Mouse (Mus musculus): ENCODE data around the gene Rnf126. TPM values are rescaled to one million over a fixed set of nuclear protein-coding genes. Genes with fewer than 3 reads are reported as not detected.

Rnf126 gene
- polyA plus RNA-seq, 1 experiment from 2014 or later: 74.8 TPM

DNA sequence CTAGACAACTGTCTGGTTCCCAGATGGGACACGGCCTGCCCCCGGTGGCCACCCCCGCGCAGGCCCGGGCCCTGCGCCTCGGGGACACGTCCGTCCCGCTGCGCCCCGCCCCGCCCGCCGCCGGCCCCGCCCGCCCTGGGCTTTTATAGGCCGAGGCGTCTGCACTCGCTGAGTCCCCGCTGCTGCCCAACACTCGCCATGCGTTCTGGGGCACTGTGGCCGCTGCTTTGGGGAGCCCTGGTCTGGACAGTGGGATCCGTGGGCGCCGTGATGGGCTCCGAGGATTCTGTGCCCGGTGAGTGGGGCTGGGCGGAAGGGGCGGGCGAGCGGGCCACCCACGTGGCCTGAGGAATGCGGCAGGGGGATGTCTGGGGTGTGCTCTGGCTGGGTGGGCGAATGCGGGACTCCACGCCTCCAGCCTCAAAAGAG is 10.4 kb upstream of the Rnf126 start, which contains the start of gene Fstl3:
TSS of gene Fstl3 (plus strand) at position 170 of the 429 bp plus-strand sequence.
- no peaks in the 10 kb centered on the region for H3K36me3 ChIP-seq (ENCODE audit: poor library complexity, severe bottlenecking)
- H3K27ac ChIP-seq: no peak within 1 kb of the TSS
- H3K9ac ChIP-seq: peak within 1 kb of the TSS; percentile 22; the same call in 1 of the 2 replicates
- H3K4me3 ChIP-seq: peak within 1 kb of the TSS; percentile 23; the same call in 1 of the 2 replicates
- no peak for ATAC-seq
- peak within 1 kb of the TSS; percentile 54 for H3K4me2 ChIP-seq
- H3K4me1 ChIP-seq: peaks cover 34% of the 10 kb centered on the region
- peaks cover 4% of the 10 kb centered on the region for H3K9me3 ChIP-seq (replicated peaks)
- WGBS: 2% methylated on average over 38 of the region's 39 CpGs
- peaks cover 57% of the 10 kb centered on the region for H3K27me3 ChIP-seq

DNA sequence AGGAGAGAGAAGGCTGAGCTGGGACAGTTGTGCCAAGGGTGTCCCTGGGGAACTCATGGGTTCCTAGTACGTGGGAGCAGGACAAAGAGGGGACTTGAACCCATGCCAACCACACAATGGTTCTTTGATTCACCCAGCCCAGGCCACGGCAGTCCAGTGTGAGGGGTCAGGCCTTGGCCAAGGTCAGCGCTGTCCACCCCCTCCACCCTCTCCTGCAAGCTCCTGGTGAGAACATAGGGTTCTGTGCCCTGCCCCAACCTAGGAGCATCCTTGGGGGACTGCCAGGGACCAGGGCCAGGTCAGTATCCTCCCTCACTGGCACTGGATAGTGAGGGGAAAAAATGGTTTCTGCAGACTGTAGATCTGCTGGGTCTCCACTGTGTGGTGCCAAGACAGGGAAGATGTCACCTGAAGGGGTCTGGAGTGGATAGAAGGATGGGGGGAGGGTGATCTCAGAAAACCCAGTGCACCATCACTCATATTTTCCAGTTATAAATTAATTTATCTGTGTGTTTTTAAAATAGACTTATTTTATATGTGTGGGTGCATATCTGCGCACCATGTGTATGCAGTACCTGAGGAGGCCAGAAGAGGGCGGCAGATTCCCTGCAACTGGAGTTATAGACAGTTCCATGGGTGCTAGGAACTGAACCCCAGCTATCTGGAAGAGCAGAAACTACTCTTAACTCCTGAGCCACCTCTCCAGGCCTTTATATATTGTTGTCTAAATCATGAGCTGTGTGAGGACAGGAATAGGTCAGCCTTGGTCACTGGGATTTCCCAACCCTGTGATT is 7.9 kb upstream of the Rnf126 start:
- H3K9ac ChIP-seq: no peak overlapping the region
- ATAC-seq: no peak
- H3K27ac ChIP-seq: no peak overlapping the region
- H3K4me1 ChIP-seq: peaks cover 19% of the 10 kb centered on the region
- no peaks in the 10 kb centered on the region for H3K36me3 ChIP-seq (ENCODE audit: poor library complexity, severe bottlenecking)
- no peak overlapping the region for H3K4me3 ChIP-seq
- peaks cover 46% of the 10 kb centered on the region for H3K27me3 ChIP-seq
- WGBS: 66% methylated on average over 5 of the region's 5 CpGs
- H3K9me3 ChIP-seq (replicated peaks): peaks cover 4% of the 10 kb centered on the region
- no peak overlapping the region for H3K4me2 ChIP-seq

DNA sequence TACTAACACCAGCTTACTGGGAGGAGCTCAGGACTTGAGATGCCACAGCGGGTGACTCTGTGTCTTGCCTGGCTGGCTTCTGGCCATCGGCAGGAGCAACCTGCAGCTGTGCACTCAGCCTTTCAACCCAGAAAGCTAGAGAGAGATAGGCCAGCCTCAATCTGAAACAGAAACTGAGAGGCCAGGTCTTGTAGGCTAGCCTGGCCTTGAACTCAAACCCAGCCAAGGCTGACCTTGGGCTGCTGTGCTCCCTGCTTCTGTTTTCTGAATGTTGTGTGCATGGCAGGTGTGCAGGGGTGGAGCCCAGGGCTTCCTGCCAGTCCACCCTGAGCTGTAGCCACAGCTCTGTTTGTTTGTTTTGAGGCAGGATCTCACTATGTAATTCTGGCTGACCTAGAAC is 6.5 kb upstream of the Rnf126 start:
- H3K9me3 ChIP-seq (replicated peaks): peaks cover 4% of the 10 kb centered on the region
- peaks cover 20% of the 10 kb centered on the region for H3K4me1 ChIP-seq
- no peak overlapping the region for H3K27ac ChIP-seq
- H3K27me3 ChIP-seq: peaks cover 31% of the 10 kb centered on the region
- 92% methylated on average over 2 of the region's 2 CpGs for WGBS
- H3K4me3 ChIP-seq: no peak overlapping the region
- no peak overlapping the region for H3K4me2 ChIP-seq
- no peak overlapping the region for H3K9ac ChIP-seq
- ATAC-seq: no peak
- H3K36me3 ChIP-seq (ENCODE audit: poor library complexity, severe bottlenecking): no peaks in the 10 kb centered on the region

DNA sequence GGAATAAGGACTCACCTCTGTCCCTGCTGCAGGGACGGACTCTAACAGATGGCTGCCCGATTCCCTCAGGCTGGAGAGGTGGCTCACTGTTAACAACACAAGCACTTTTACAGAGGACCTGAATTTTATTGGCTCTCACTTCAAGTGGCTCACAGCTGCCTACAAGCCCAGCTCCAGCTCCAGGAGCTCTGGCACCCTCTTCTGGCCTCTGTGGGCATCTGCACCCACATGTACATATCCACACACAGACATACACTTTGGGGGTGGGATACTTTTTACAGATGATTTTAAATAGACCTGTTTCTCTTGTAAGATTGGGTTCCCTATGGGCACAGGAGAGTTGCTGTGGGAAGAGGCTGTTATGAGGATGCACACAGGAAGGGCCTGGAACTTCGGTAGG is 5.6 kb upstream of the Rnf126 start:
- ATAC-seq: no peak

GRCm38 (mm10) chr10:79769329-79769728 is 2.6 kb upstream of the Rnf126 start:
- no peak overlapping the region for H3K4me2 ChIP-seq
- WGBS: 75% methylated on average over 4 of the region's 4 CpGs
- ATAC-seq: no peak
- H3K4me3 ChIP-seq: no peak overlapping the region
- H3K27ac ChIP-seq: no peak overlapping the region
- H3K27me3 ChIP-seq: peaks cover 6% of the 10 kb centered on the region; the same call in 1 of the 2 replicates
- H3K9me3 ChIP-seq (replicated peaks): no peaks in the 10 kb centered on the region
- H3K36me3 ChIP-seq (ENCODE audit: poor library complexity, severe bottlenecking): no peaks in the 10 kb centered on the region
- no peak overlapping the region for H3K9ac ChIP-seq
- H3K4me1 ChIP-seq: peaks cover 31% of the 10 kb centered on the region

More for the DNA sequence above, 5.6 kb upstream of the Rnf126 start:
- peaks cover 22% of the 10 kb centered on the region for H3K27me3 ChIP-seq
- H3K4me3 ChIP-seq: no peak overlapping the region
- no peak overlapping the region for H3K9ac ChIP-seq
- peaks cover 18% of the 10 kb centered on the region for H3K4me1 ChIP-seq
- H3K36me3 ChIP-seq (ENCODE audit: poor library complexity, severe bottlenecking): no peaks in the 10 kb centered on the region
- no peak overlapping the region for H3K27ac ChIP-seq
- 95% methylated on average over 3 of the region's 3 CpGs for WGBS
- peaks cover 4% of the 10 kb centered on the region for H3K9me3 ChIP-seq (replicated peaks)
- H3K4me2 ChIP-seq: no peak overlapping the region

DNA sequence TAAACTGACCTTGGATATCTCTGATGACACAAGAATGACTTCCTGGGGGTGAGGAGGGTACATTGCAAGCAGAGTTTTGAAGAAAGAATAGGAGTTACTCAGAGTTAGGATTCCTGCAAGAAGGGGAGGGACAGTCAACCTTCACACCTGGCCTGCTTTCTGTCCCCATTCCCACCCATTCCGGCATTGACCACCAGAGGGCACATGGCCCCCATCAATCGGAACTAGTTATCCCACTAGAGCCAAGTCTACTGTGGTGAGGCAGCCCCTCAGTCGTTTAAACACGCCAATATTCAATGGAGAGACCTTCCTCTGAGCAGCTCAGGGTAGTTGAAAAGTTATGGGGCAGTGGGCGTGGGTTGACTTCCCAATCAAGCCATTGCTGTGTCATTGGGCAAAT is 1.6 kb upstream of the Rnf126 start:
- no peak overlapping the region for H3K4me2 ChIP-seq
- no peak overlapping the region for H3K27ac ChIP-seq
- no peak overlapping the region for H3K9ac ChIP-seq
- peaks cover 6% of the 10 kb centered on the region; the same call in 1 of the 2 replicates for H3K27me3 ChIP-seq
- 0% methylated on average over 5 of the region's 5 CpGs for WGBS
- H3K4me1 ChIP-seq: peaks cover 40% of the 10 kb centered on the region
- H3K4me3 ChIP-seq: no peak overlapping the region
- ATAC-seq: no peak
- no peaks in the 10 kb centered on the region for H3K9me3 ChIP-seq (replicated peaks)
- H3K36me3 ChIP-seq (ENCODE audit: poor library complexity, severe bottlenecking): no peaks in the 10 kb centered on the region

GRCm38 (mm10) chr10:79767372-79768244 is 856 bp upstream of the Rnf126 start:
- peaks cover 6% of the 10 kb centered on the region; the same call in 1 of the 2 replicates for H3K27me3 ChIP-seq
- H3K4me3 ChIP-seq: peak overlapping the region; percentile 76
- H3K9me3 ChIP-seq (replicated peaks): no peaks in the 10 kb centered on the region
- WGBS: 12% methylated on average over 40 of the region's 40 CpGs
- H3K27ac ChIP-seq: peak overlapping the region; percentile 86
- H3K4me1 ChIP-seq: peaks cover 40% of the 10 kb centered on the region
- peak overlapping the region; percentile 94 for H3K9ac ChIP-seq
- H3K4me2 ChIP-seq: peak overlapping the region; percentile 94
- peak; percentile 83 for ATAC-seq
- peaks cover 2% of the 10 kb centered on the region; the same call in 1 of the 2 replicates for H3K36me3 ChIP-seq (ENCODE audit: poor library complexity, severe bottlenecking)

GRCm38 (mm10) chr10:79766001-79766507 is 698 bp downstream of the Rnf126 start:
- peaks cover 40% of the 10 kb centered on the region for H3K4me1 ChIP-seq
- peak overlapping the region; percentile 86 for H3K27ac ChIP-seq
- no peak for ATAC-seq
- peak overlapping the region; percentile 94 for H3K4me2 ChIP-seq
- 7% methylated on average over 16 of the region's 16 CpGs for WGBS
- H3K36me3 ChIP-seq (ENCODE audit: poor library complexity, severe bottlenecking): peaks cover 18% of the 10 kb centered on the region
- peak overlapping the region; percentile 76 for H3K4me3 ChIP-seq
- H3K9ac ChIP-seq: peak overlapping the region; percentile 94
- H3K27me3 ChIP-seq: peaks cover 3% of the 10 kb centered on the region; the same call in 1 of the 2 replicates
- no peaks in the 10 kb centered on the region for H3K9me3 ChIP-seq (replicated peaks)

- no peak for ATAC-seq
- H3K4me3 ChIP-seq: peak overlapping the region; percentile 76
- peak overlapping the region; percentile 94 for H3K4me2 ChIP-seq
- H3K9me3 ChIP-seq (replicated peaks): no peaks in the 10 kb centered on the region
- H3K9ac ChIP-seq: peak overlapping the region; percentile 94
- peaks cover 25% of the 10 kb centered on the region for H3K36me3 ChIP-seq (ENCODE audit: poor library complexity, severe bottlenecking)
- H3K27ac ChIP-seq: no peak overlapping the region
- H3K4me1 ChIP-seq: peaks cover 40% of the 10 kb centered on the region
- WGBS: 79% methylated on average over 2 of the region's 2 CpGs
- no peaks in the 10 kb centered on the region for H3K27me3 ChIP-seq
Measured at GRCm38 (mm10) chr10:79765228-79765745, 1.5 kb downstream of the Rnf126 start.

DNA sequence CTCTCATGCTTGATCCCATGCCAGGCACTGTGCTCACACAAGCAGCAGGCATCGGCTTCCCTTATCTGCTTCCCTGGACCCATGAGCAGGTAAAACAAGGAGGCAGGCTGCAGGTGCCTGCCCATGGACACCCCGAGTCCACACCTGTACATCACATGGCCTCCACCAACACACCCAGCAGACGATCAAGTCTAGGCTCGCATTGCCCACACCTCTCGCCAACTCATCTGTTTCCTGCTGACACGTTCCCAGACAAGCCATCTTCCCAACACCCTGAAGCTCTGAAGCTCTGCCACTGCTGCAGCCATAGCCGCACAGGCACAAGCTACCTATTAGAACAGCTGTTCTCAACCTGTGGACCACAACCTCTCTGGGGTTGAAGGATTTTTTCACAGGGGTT is 2.5 kb downstream of the Rnf126 start:
- Histone ChIP-seq H3K9ac (peak overlapping the region; percentile 41), H3K9me3 (replicated peaks) (no peaks in the 10 kb centered on the region), H3K4me1 (peaks cover 40% of the 10 kb centered on the region), H3K27me3 (no peaks in the 10 kb centered on the region), H3K4me3 (no peak overlapping the region), H3K4me2 (no peak overlapping the region), H3K27ac (no peak overlapping the region), H3K36me3 (ENCODE audit: poor library complexity, severe bottlenecking) (peaks cover 33% of the 10 kb centered on the region)
- ATAC-seq: no peak
- 88% methylated on average over 7 of the region's 7 CpGs for WGBS

DNA sequence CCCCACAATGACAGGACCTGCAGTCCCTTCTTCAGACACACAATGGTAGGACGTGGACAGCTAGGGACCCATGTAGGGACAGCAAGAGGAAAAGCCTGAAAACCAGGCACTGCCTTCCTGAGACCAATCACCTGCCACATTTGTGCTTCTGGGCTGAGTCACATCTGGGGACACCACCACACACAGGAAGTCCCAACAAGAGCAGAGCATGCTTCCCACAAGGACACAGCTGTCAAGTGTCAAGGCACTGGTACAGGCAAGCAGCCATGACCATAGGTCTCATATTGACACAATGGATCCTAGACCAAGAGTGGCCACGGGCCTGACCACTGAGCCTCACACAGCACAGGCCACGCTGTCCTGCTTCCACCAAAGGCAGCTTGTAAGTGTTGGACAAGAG is 3.9 kb downstream of the Rnf126 start:
- no peak for ATAC-seq
- H3K4me2 ChIP-seq: no peak overlapping the region

More for the DNA sequence above, 3.9 kb downstream of the Rnf126 start:
- Histone ChIP-seq H3K9me3 (replicated peaks) (no peaks in the 10 kb centered on the region), H3K4me3 (no peak overlapping the region), H3K9ac (no peak overlapping the region), H3K27ac (no peak overlapping the region), H3K27me3 (no peaks in the 10 kb centered on the region), H3K36me3 (ENCODE audit: poor library complexity, severe bottlenecking) (peaks cover 47% of the 10 kb centered on the region), H3K4me1 (peaks cover 31% of the 10 kb centered on the region)
- 81% methylated on average over 3 of the region's 3 CpGs for WGBS
